Mouse (Mus musculus) liver, embryonic 14.5 days (tissue): ENCODE results near the gene Gm37240.

Source experiments
- CTCF ChIP-seq: IDR thresholded peaks from 2 replicates; pipeline ENCODE4 v1.5.1; 2016; ENCODE audit warnings: antibody characterized with exemption, low read depth, control low read depth
- EP300 ChIP-seq: IDR thresholded peaks from 2 replicates; pipeline ENCODE4 v1.6.1; 2016; ENCODE audit warnings: antibody characterized with exemption, low read depth

DNA sequence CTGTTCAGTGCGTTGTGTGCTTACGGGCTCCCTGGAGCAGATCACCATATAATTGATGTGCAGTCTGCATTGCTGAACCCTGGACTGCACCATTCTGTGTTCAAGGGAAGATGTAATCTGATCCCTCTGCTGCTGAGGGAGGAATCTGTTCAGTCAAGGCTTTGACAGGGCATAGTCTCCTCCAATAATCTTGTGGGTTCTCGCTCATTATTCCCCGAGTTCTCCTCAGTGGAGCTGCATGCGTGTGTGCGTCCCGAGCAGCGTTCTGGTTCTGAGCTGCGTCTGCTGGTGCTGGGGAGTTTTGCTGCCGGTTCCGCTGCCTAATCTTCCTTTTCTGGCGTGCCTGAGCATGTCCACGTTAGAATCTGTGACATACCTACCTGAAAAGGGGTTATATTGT is 935.2 kb downstream of the Gm37240 start:
- TF ChIP-seq CTCF (no peak), EP300 (no peak)
